Mouse (Mus musculus) kidney, embryonic 14.5 days (tissue): ENCODE measurements around the gene Kcnd3. TPM values are rescaled to one million over a fixed set of nuclear protein-coding genes. Genes with fewer than 3 reads are reported as not detected.

Experiments
- ATAC-seq: fragments of 200-750 bp; cut with Nextera tagmentation; 2 replicates; pipeline ENCODE4 v1.8.0; 2017; ENCODE audit warnings: moderate number of reproducible peaks, mild to moderate bottlenecking, moderate TSS enrichment, moderate library complexity; ENCODE audit not compliant: low FRiP score, low TSS enrichment
- H3K27ac ChIP-seq: fragments of 300-500 bp; sonication (generic); 2 replicates; pipeline ENCODE4 v1.5.1; 2014; ENCODE audit warnings: low read depth, mild to moderate bottlenecking, low read length, moderate library complexity, mixed read lengths
- H3K27me3 ChIP-seq: fragments of 300-500 bp; sonication (generic); 2 replicates; pipeline ENCODE4 v1.6.1; 2014; ENCODE audit warnings: mild to moderate bottlenecking, low read length; ENCODE audit not compliant: control insufficient read depth, insufficient read depth
- H3K36me3 ChIP-seq: fragments of 300-500 bp; sonication (generic); 2 replicates; pipeline ENCODE4 v1.6.1; 2014; ENCODE audit warnings: low read length, mixed read lengths; ENCODE audit not compliant: control insufficient read depth, insufficient read depth
- H3K4me1 ChIP-seq: fragments of 300-500 bp; sonication (generic); 2 replicates; pipeline ENCODE4 v1.6.1; 2014; ENCODE audit warnings: low read length, mixed read lengths; ENCODE audit not compliant: control insufficient read depth, insufficient read depth
- H3K4me2 ChIP-seq: fragments of 300-500 bp; sonication (generic); replicated peaks from 2 replicates; pipeline ENCODE4 v1.6.1; 2014; ENCODE audit warnings: low read depth, mild to moderate bottlenecking, low read length
- H3K4me3 ChIP-seq: fragments of 300-500 bp; sonication (generic); 2 replicates; pipeline ENCODE4 v1.5.1; 2014; ENCODE audit warnings: mild to moderate bottlenecking, low read length
- H3K9ac ChIP-seq: fragments of 300-500 bp; sonication (generic); 2 replicates; pipeline ENCODE4 v1.6.1; 2014; ENCODE audit warnings: low read depth, mild to moderate bottlenecking, low read length, moderate library complexity
- H3K9me3 ChIP-seq: fragments of 300-500 bp; sonication (generic); 2 replicates; pipeline ENCODE4 v1.6.1; 2016; ENCODE audit warnings: low read length; ENCODE audit not compliant: control insufficient read depth
- WGBS: fragments of 180-500 bp; shearing (Covaris S2); extraction: QIAGEN DNeasy Blood & Tissue Kit; methylation state at CpG from one replicate; pipeline ENCODE4 v1.1.7; 2014; 5-methylcytosine and 5-hydroxymethylcytosine counted together
- polyA plus RNA-seq: library from polyadenylated mRNA; unstranded; fragments of >200 nt; fragmentation: Nextera tagmentation; extraction: Ambion mirVana; gene quantifications from 2 replicates; pipeline ENCODE4 v1.2.1, GENCODE M21; 2014

Gene Kcnd3
- polyA plus RNA-seq = 1.5 and 2.8 TPM in 2 replicates

DNA sequence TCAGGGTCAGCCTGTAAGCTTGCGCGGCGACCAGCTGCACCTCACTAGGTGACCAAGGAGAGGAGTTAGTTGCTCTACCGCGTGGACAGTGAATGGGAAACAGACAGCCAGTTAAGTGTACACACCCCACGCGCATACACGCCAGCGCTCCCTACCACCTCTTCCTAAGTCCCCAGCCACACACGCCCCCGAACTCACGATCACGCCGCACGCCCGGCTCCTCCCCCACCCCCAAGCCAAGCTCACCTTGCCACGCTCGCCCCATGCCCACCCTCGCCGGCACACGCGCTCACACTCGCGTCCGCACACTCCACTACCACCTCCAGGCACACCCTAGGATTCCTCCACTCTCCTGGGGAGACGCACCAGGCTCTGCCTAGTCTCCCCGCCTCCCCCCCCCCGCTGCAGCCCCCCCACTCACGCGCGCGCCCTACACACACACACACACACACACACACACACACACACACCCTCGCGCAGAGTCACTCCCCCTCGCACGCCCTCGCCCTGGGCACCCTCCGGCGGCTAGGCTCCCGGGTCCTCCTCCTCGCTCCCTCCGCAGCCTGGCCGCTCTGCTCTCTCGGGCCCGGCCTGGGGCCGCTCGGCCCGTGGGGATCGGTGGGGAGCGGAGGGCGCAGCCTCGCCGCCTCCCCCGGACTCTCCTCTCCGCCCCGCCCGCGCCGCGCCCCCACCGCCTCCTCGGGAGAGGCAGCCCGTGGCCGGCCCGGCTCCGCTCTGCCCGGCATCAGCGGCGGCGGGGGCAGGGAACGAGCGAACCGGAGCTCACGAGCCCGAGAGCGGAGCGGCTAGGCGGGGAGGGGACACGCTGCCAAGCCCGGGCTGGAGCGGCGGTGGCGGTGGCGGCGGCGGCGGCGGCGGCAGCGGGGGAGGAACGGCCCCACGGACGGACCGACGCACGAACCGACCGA, at the start of gene Kcnd3:
TSS of gene Kcnd3 (plus strand) at position 704 of the 929 bp plus-strand sequence.
- ATAC-seq = peak; percentile 86
- Histone ChIP-seq H3K4me1 (peaks cover 14% of the 10 kb centered on the region), H3K4me3 (peak within 1 kb of the TSS; percentile 50), H3K9ac (peak within 1 kb of the TSS; percentile 55), H3K9me3 (no peaks in the 10 kb centered on the region), H3K27ac (no peak within 1 kb of the TSS), H3K4me2 (peak within 1 kb of the TSS; percentile 96), H3K36me3 (no peaks in the 10 kb centered on the region), H3K27me3 (peaks cover 44% of the 10 kb centered on the region)
- under 1% methylated on average over 56 of the region's 98 CpGs for WGBS

DNA sequence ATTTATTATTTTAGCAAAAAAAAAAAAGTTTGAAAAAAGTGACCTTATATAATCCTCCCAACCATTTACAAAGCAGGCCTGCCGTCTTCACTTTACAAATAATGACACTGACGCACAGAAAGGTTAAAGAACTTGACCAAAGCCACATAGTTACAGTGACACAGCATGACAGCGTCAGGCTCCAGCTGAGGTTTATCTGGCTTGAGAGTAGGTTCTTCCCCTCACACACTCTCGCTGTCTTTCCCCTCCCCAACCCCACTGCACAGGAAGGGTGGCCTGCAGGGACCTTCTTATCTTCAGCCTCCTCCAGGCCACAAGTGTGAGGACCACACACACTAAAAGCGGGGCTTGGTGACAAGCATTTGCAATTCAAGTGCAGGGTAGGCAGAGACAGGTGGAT, 49.5 kb upstream of the Kcnd3 start:
- Histone ChIP-seq H3K27ac (no peak overlapping the region), H3K4me2 (no peak overlapping the region), H3K4me1 (0 out of 2 replicates have a peak, but pooled peaks cover 7% of the 10 kb centered on the region), H3K9ac (no peak overlapping the region), H3K36me3 (no peaks in the 10 kb centered on the region), H3K4me3 (no peak overlapping the region), H3K9me3 (no peaks in the 10 kb centered on the region), H3K27me3 (no peaks in the 10 kb centered on the region)
- no peak; the same call in 1 of the 2 replicates for ATAC-seq
- WGBS = 57% methylated on average over 5 of the region's 5 CpGs

DNA sequence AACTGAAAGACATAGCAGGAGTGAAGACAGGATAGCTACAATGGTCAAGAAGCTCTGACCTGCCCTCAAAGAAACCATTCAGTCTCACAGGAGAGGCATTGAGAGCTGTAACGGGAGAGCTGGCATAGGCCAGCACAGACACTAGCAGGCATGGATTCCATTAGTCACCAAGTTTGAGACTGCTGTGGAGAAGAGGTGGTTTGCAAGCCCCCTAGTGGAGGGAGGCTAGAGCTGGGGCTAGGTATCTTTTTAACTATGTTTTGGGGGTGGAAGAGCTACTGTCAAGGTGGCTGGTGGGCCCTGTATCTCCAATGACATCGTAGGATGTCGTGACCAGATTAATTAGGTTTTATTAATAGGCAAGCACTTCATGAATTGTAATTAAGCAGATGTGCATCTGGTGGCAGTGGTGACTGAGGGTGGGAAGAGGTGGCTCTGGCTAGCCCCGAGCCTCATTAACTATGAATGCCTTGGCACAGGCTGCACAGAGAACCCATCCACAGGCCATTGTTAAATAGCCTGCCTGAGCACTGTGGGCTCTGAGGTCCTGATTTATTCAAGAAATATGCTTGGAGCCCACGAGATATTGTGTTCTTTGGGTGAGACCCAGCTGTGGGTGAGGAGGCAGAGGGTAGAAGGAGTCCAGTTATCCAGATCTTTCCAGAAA, 48.6 kb upstream of the Kcnd3 start:
- Histone ChIP-seq H3K27ac (no peak overlapping the region), H3K9me3 (no peaks in the 10 kb centered on the region), H3K36me3 (no peaks in the 10 kb centered on the region), H3K4me1 (0 out of 2 replicates have a peak, but pooled peaks cover 7% of the 10 kb centered on the region), H3K27me3 (no peaks in the 10 kb centered on the region), H3K4me2 (no peak overlapping the region), H3K4me3 (no peak overlapping the region), H3K9ac (no peak overlapping the region)
- WGBS = 69% methylated on average over 5 of the region's 5 CpGs
- 0 out of 2 replicates have a peak, but pooled peaks have one; percentile 14 for ATAC-seq

DNA sequence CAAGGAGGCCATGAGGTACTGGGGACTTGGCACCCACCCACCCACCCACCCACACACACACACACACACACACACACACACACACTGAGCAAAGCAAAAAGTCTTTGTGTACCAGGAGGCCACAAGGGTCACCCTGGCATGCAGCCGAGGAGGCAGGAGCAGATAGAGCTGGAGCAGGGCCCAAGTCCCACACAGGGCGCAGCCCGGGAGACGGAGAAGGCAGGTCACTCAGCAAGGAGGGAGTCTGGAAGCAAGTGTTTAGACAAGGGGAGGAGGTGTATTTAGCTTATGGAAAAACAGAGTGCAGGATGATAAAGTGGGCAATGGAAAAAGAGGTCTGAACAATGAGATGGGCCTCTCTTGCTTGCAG, 48.1 kb upstream of the Kcnd3 start:
- H3K36me3 ChIP-seq = no peaks in the 10 kb centered on the region
- 0 out of 2 replicates have a peak, but pooled peaks cover 7% of the 10 kb centered on the region for H3K4me1 ChIP-seq
- 57% methylated on average over 4 of the region's 4 CpGs for WGBS
- H3K4me2 ChIP-seq = no peak overlapping the region
- H3K27ac ChIP-seq = no peak overlapping the region
- H3K27me3 ChIP-seq = no peaks in the 10 kb centered on the region
- 0 out of 2 replicates have a peak, but pooled peaks have one; percentile 60 for ATAC-seq
- H3K9me3 ChIP-seq = no peaks in the 10 kb centered on the region
- H3K9ac ChIP-seq = no peak overlapping the region
- no peak overlapping the region for H3K4me3 ChIP-seq

DNA sequence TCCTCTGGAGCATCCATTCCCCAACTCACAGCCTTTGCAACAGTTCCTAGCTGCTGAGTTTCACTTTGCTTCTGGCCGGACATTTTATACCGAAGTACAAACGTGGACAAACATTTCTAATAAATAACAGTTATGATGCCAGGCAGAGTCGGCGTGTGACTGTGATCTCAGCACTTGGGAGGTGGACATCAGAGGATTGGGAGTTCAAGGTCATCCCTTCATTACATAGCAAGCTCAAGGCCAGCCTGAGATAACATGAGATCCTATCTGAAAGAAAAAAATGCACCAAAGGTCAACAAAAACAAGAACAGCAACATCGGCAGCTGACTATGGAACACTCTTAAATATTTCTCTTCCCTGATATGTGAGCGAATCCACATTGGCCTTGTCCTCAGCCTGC, 46.6 kb upstream of the Kcnd3 start:
- Histone ChIP-seq H3K4me1 (0 out of 2 replicates have a peak, but pooled peaks cover 7% of the 10 kb centered on the region), H3K4me3 (no peak overlapping the region), H3K36me3 (no peaks in the 10 kb centered on the region), H3K9me3 (no peaks in the 10 kb centered on the region), H3K4me2 (no peak overlapping the region), H3K9ac (no peak overlapping the region), H3K27me3 (no peaks in the 10 kb centered on the region), H3K27ac (peak overlapping the region; percentile 14; the same call in 1 of the 2 replicates)
- ATAC-seq = no peak
- WGBS = 61% methylated on average over 7 of the region's 7 CpGs

DNA sequence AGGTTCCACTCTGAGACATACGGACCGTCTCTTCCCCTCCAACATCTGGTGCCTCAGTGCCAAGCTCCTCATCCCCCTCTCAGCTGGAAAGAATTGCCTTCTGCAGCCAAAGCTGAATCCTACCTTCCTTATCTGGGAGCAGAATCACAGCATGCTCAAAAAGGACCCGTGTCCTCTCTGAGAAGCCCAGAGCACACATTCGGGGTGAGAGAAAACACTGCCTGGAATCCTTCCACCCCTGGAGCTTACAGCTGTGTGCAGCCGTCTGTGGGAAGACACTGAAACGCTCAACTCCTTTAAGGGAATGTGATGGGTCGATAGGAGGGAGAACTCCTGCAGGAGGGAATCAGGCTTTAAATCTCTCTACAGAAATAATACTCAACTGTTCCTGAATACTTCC, 46.1 kb upstream of the Kcnd3 start:
- no peak overlapping the region for H3K9ac ChIP-seq
- no peaks in the 10 kb centered on the region for H3K9me3 ChIP-seq
- H3K27ac ChIP-seq = peak overlapping the region; percentile 14; the same call in 1 of the 2 replicates
- 22% methylated on average over 7 of the region's 7 CpGs for WGBS
- no peak; the same call in 1 of the 2 replicates for ATAC-seq
- 0 out of 2 replicates have a peak overlapping the region, but pooled peaks have one; percentile 6 for H3K4me2 ChIP-seq
- 0 out of 2 replicates have a peak, but pooled peaks cover 7% of the 10 kb centered on the region for H3K4me1 ChIP-seq
- H3K36me3 ChIP-seq = no peaks in the 10 kb centered on the region
- H3K27me3 ChIP-seq = no peaks in the 10 kb centered on the region
- H3K4me3 ChIP-seq = no peak overlapping the region

DNA sequence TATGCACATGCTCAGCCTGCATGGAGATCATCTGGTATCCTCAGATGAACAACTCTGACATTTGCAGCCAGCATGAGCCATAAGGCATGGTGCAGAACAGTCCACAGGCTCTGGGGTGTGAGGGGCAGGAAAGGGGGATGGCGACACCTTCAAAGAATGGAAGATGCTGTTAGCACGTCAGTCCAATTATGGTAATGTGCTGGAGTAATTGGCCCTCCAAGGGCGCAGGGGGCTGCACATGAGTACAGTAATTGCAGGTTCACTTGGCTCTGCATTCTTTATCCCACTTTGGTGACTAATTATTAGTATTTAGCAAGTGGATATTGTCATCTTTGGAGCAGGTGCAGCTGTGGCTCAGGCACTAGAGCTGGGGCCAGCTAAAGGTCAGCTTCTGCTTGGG, 43.9 kb upstream of the Kcnd3 start:
- H3K27ac ChIP-seq = no peak overlapping the region
- no peaks in the 10 kb centered on the region for H3K9me3 ChIP-seq
- no peaks in the 10 kb centered on the region for H3K36me3 ChIP-seq
- ATAC-seq = no peak
- no peak overlapping the region for H3K9ac ChIP-seq
- H3K4me2 ChIP-seq = no peak overlapping the region
- H3K4me3 ChIP-seq = no peak overlapping the region
- H3K27me3 ChIP-seq = no peaks in the 10 kb centered on the region
- H3K4me1 ChIP-seq = 0 out of 2 replicates have a peak, but pooled peaks cover 7% of the 10 kb centered on the region
- WGBS = 65% methylated on average over 3 of the region's 3 CpGs

DNA sequence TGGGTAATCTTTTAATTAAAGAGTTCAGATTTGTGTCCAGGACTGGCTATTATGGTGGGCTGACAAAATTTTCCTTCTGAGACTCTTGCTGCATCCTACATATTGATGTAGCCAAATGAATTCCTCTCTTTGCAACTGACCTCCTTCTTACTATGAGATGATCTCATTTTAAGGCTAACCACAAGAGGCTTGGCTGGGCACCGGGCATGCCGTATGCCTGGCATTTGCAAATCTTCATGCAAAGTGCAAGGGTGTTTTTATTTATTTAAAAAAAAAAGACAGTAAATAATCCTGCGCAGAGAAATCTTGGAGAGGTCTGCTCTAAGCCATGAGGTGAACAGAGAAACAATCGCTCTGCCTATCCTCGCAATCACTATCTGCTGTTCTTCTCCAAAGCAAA, 41.3 kb upstream of the Kcnd3 start:
- Histone ChIP-seq H3K4me3 (no peak overlapping the region), H3K9ac (no peak overlapping the region), H3K4me2 (no peak overlapping the region), H3K27me3 (no peaks in the 10 kb centered on the region), H3K36me3 (no peaks in the 10 kb centered on the region), H3K9me3 (no peaks in the 10 kb centered on the region), H3K4me1 (0 out of 2 replicates have a peak, but pooled peaks cover 4% of the 10 kb centered on the region), H3K27ac (no peak overlapping the region)
- WGBS = 94% methylated on average over 5 of the region's 5 CpGs
- no peak for ATAC-seq
